Mouse (Mus musculus): ENCODE results near the gene Dclk1.

Dclk1 gene

GRCm38 (mm10) chr3:55401236-55401635 is 159.1 kb downstream of the Dclk1 start:
- DNase-seq (ENCODE audit: low spot score) = no peak

GRCm38 (mm10) chr3:55404751-55405150 is 162.6 kb downstream of the Dclk1 start:
- DNase-seq (ENCODE audit: low spot score) = no peak

GRCm38 (mm10) chr3:55406616-55407015 is 164.5 kb downstream of the Dclk1 start:
- DNase-seq (ENCODE audit: low spot score) = no peak

- no peak for DNase-seq (ENCODE audit: low spot score)
These were observed 169.4 kb downstream of the Dclk1 start for GRCm38 (mm10) chr3:55411547-55411946.

GRCm38 (mm10) chr3:55415527-55415950 is 173.4 kb downstream of the Dclk1 start:
- no peak for DNase-seq (ENCODE audit: low spot score)

- DNase-seq (ENCODE audit: low spot score) = no peak
These were observed 176.7 kb downstream of the Dclk1 start for GRCm38 (mm10) chr3:55418845-55419244.

- DNase-seq (ENCODE audit: low spot score) = no peak
These were observed 177.2 kb downstream of the Dclk1 start for GRCm38 (mm10) chr3:55419334-55419733.

GRCm38 (mm10) chr3:55420436-55421083 is 178.4 kb downstream of the Dclk1 start:
- DNase-seq (ENCODE audit: low spot score) = no peak

- no peak for DNase-seq (ENCODE audit: low spot score)
These were observed 181.7 kb downstream of the Dclk1 start for GRCm38 (mm10) chr3:55423640-55424397.

- no peak for DNase-seq (ENCODE audit: low spot score)
These were observed 187.9 kb downstream of the Dclk1 start for GRCm38 (mm10) chr3:55430022-55430549.

- DNase-seq (ENCODE audit: low spot score) = no peak
These were observed 189.1 kb downstream of the Dclk1 start for GRCm38 (mm10) chr3:55431223-55431622.

- DNase-seq (ENCODE audit: low spot score) = no peak
These were observed 192.1 kb downstream of the Dclk1 start for GRCm38 (mm10) chr3:55434276-55434675.

GRCm38 (mm10) chr3:55438824-55439446 is 196.8 kb downstream of the Dclk1 start:
- no peak for DNase-seq (ENCODE audit: low spot score)

- no peak for DNase-seq (ENCODE audit: low spot score)
These were observed 198.2 kb downstream of the Dclk1 start for GRCm38 (mm10) chr3:55440342-55440741.

GRCm38 (mm10) chr3:55442012-55442645 is 200.0 kb downstream of the Dclk1 start:
- DNase-seq (ENCODE audit: low spot score) = no peak

- DNase-seq (ENCODE audit: low spot score) = no peak
These were observed 201.1 kb downstream of the Dclk1 start for GRCm38 (mm10) chr3:55443271-55443670.

GRCm38 (mm10) chr3:55443725-55444124 is 201.6 kb downstream of the Dclk1 start:
- no peak for DNase-seq (ENCODE audit: low spot score)

- no peak for DNase-seq (ENCODE audit: low spot score)
These were observed 204.5 kb downstream of the Dclk1 start for GRCm38 (mm10) chr3:55446681-55447080.

GRCm38 (mm10) chr3:55447486-55448460 is 205.6 kb downstream of the Dclk1 start:
- DNase-seq (ENCODE audit: low spot score) = no peak

GRCm38 (mm10) chr3:55449148-55449547 is 207.0 kb downstream of the Dclk1 start:
- no peak for DNase-seq (ENCODE audit: low spot score)

- DNase-seq (ENCODE audit: low spot score) = no peak
These were observed 208.9 kb downstream of the Dclk1 start for GRCm38 (mm10) chr3:55451035-55451434.

Data from urinary bladder, postnatal 25 days (tissue).